Mouse (Mus musculus) layer of hippocampus, adult 6 months (tissue): ENCODE data around the gene Nol6. TPM values are rescaled to one million over a fixed set of nuclear protein-coding genes. Genes with fewer than 3 reads are reported as not detected.

Experiments used
- long read RNA-seq, 2 experiments: library from polyadenylated mRNA; unstranded; transcript quantifications; one replicate each; pipeline ENCODE4 v2.0.0; 2019 to 2020
- polyA plus RNA-seq: library from polyadenylated mRNA; unstranded; fragments of <200 nt; fragmentation: Nextera tagmentation; gene quantifications from 2 replicates; pipeline ENCODE4 v1.2.3, GENCODE M21; 2021

The Nol6 gene
- polyA plus RNA-seq = 46.6 and 51.3 TPM in 2 replicates
- long read RNA-seq, experiment 1, full-length matches to known transcripts = 4 of 22 reads
- long read RNA-seq, experiment 1, partial matches to known transcripts = 8 of 22 reads
- long read RNA-seq, experiment 1, other reads (novel, unspliced or antisense) = 10 of 22 reads
- long read RNA-seq, experiment 2, full-length matches to known transcripts = 113 of 183 reads
- long read RNA-seq, experiment 2, partial matches to known transcripts = 55 of 183 reads
- long read RNA-seq, experiment 2, other reads (novel, unspliced or antisense) = 15 of 183 reads

GRCm38 (mm10) chr4:41124180-41124951 lies at the start of gene Nol6:
Gene Nol6 (minus strand): TSS chr4:41124455.

GRCm38 (mm10) chr4:41135711-41136453 lies 11.6 kb upstream of the Nol6 start, which contains the start of gene Ube2r2:
Gene Ube2r2 (plus strand): TSS chr4:41135743.

GRCm38 (mm10) chr4:41097871-41098576 lies 26.2 kb downstream of the Nol6 start, which contains the start of gene Aqp3:
Gene Aqp3 (minus strand): TSS chr4:41098183.

Other genes starting within 250 kb of the Nol6 start
- gene Spink4, start 204.4 kb downstream of the Nol6 start, polyA plus RNA-seq = not detected in 2 replicates
- 62.8 and 75.0 TPM in 2 replicates for gene Bag1, start 176.2 kb downstream of the Nol6 start, polyA plus RNA-seq
- gene Chmp5, start 176.0 kb downstream of the Nol6 start, polyA plus RNA-seq = 146 and 162 TPM in 2 replicates
- gene Nfx1, start 153.5 kb downstream of the Nol6 start, polyA plus RNA-seq = 25.1 and 25.9 TPM in 2 replicates
- gene Aqp7, start 76.3 kb downstream of the Nol6 start, polyA plus RNA-seq = not detected in 2 replicates
- not detected in 2 replicates for gene Aqp3, start 26.3 kb downstream of the Nol6 start, polyA plus RNA-seq
- 18.9 and 19.5 TPM in 2 replicates for gene Ube2r2, start 11.3 kb upstream of the Nol6 start, polyA plus RNA-seq
- gene Ubap2, start 150.7 kb upstream of the Nol6 start, polyA plus RNA-seq = 16.2 and 17.2 TPM in 2 replicates
- 34.8 and 40.0 TPM in 2 replicates for gene Dcaf12, start 190.4 kb upstream of the Nol6 start, polyA plus RNA-seq
- 18.0 and 22.2 TPM in 2 replicates for gene Ubap1, start 224.5 kb upstream of the Nol6 start, polyA plus RNA-seq